In the genomic region with DNA sequence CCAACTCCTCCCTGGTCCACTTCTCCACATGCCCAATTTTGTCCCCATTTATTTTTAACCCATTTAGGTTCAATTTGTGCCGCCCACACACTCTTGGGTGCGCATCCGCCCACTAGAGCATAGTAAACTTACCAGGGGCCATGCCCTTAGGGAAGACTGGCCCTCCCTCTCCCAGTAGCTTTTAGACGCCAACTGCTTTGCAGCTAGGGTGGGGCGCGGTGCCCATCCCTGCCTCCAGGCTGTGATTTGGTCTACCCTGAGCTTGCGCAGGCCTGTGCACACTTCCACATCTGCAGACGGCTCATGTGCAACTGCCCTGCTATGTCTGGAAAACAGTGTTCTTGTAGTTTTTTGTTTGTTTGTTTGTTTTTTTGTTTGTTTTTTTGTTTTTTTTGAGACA, we compare ENCODE assay signal across 19 mouse cellular contexts. TPM values are rescaled to one million over a fixed set of nuclear protein-coding genes. Genes with fewer than 3 reads are reported as not detected.
DNase-seq lines count a peak whose midpoint lies in the region; TF ChIP-seq lines count a peak whose summit lies in the region.
"Had no signal": no experiment of that assay in that cellular context is flagged by ENCODE, and none has a peak within 500 bp of the region (broad histone marks: within the 10 kb centered on the region; RNA-seq: fewer than 3 reads in every experiment).

No protein-coding gene starts in this region.

- H3K36me3 ChIP-seq in E14TG2a.4 (ENCODE audit: insufficient read depth, low read length) = no peaks in the 10 kb centered on the region
- H3K36me3 ChIP-seq: embryonic facial prominence, embryonic 12.5 days; embryonic facial prominence, embryonic 15.5 days; G1E; hindbrain, embryonic 12.5 days; hindbrain, embryonic 15.5 days had no signal

- DNase-seq in ES-CJ7 (ENCODE audit: low read depth, low spot score) (peak; percentile 85), WW6 (ENCODE audit: low read depth, low spot score) (peak; percentile 62)
- no peak for DNase-seq in layer of hippocampus, postnatal 36 days
- DNase-seq in gastrocnemius, adult 18-20 months (ENCODE audit: low spot score) = no peak
- no peak for DNase-seq in kidney, adult 11 months
- DNase-seq: adrenal gland, postnatal 10 days; adrenal gland, postnatal 36 days; cerebellum, adult 18-20 months; cerebellum, adult 9-10 months; cerebellum, postnatal 14 days; gastrocnemius, postnatal 10 days; heart, adult 11 months had no signal

- no peaks in the 10 kb centered on the region for H3K27me3 ChIP-seq in E14TG2a.4 (ENCODE audit: insufficient read depth, low read length)
- H3K27me3 ChIP-seq: embryonic facial prominence, embryonic 12.5 days; embryonic facial prominence, embryonic 15.5 days; hindbrain, embryonic 12.5 days; hindbrain, embryonic 15.5 days; Patski had no signal

- H3K4me3 ChIP-seq in E14TG2a.4 (replicated peaks; ENCODE audit: low read length) = peak overlapping the region; percentile 41
- H3K4me3 ChIP-seq: embryonic facial prominence, embryonic 12.5 days; embryonic facial prominence, embryonic 15.5 days; hindbrain, embryonic 12.5 days; hindbrain, embryonic 15.5 days had no signal

- peaks cover 60% of the 10 kb centered on the region for H3K4me1 ChIP-seq in E14TG2a.4 (replicated peaks; ENCODE audit: low read depth, low read length)
- H3K4me1 ChIP-seq: embryonic facial prominence, embryonic 12.5 days; embryonic facial prominence, embryonic 15.5 days; hindbrain, embryonic 15.5 days had no signal

- TF ChIP-seq CTCF in E14TG2a.4 (conservative IDR thresholded peaks at IDR 0.05; ENCODE audit: low read length) = no peak

- no peaks in the 10 kb centered on the region for H3K9me3 ChIP-seq in E14TG2a.4 (ENCODE audit: low read length)
- H3K9me3 ChIP-seq: embryonic facial prominence, embryonic 12.5 days; embryonic facial prominence, embryonic 15.5 days; G1E; hindbrain, embryonic 12.5 days; hindbrain, embryonic 15.5 days had no signal

RNA-seq across cellular contexts. Expression of a gene that starts 16.3 kb away (rescaled TPM):
- total RNA-seq in layer of hippocampus, postnatal 36 days (2021) = 10 to 100 TPM; 34.8 to 35.3 TPM
- 10 to 100 TPM in 1 of 2 experiments, 1 to 10 TPM in 1; 8.9 to 10.6 TPM for total RNA-seq in gastrocnemius, adult 18-20 months (2021)

RNA-seq across cellular contexts. Expression of a gene that starts 26.9 kb away (rescaled TPM):
- 10 to 100 TPM; 82.8 to 88.3 TPM for total RNA-seq in layer of hippocampus, postnatal 36 days (2021)
- total RNA-seq in gastrocnemius, adult 18-20 months (2021) = 100 to 1,000 TPM in 1 of 2 experiments, 10 to 100 TPM in 1; 96.7 to 105 TPM

Comparison
In these comparisons a context has a peak if more than half of its experiments do, and no peak if none do; other contexts are left out.
1. DNase-seq: peak in ES-CJ7 (single experiment) and WW6 (single experiment); none in layer of hippocampus, postnatal 36 days (0 of 2), gastrocnemius, adult 18-20 months (single experiment) and kidney, adult 11 months (single experiment).